Mouse (Mus musculus) cortical plate, adult 2 months (tissue): ENCODE results near the gene Ppm1j.

Experiments used
- CTCF ChIP-seq: fragments of 200-500 bp; IDR thresholded peaks from 2 replicates; pipeline ENCODE4 v1.5.1; 2011; ENCODE audit warnings: mild to moderate bottlenecking, control low read depth, low read length; ENCODE audit not compliant: insufficient read depth; ENCODE audit errors: extremely low read depth
- POLR2A ChIP-seq: fragments of 200-500 bp; IDR thresholded peaks from 2 replicates; pipeline ENCODE4 v1.6.1; 2011; ENCODE audit warnings: mild to moderate bottlenecking, low read length, control low read depth; ENCODE audit not compliant: insufficient read depth; ENCODE audit errors: extremely low read depth

GRCm38 (mm10) chr3:104800681-104801080 is 19.8 kb downstream of the Ppm1j start:
- TF ChIP-seq CTCF (no peak), POLR2A (no peak)
